Mouse (Mus musculus): ENCODE results near the gene Dpysl5. TPM values are rescaled to one million over a fixed set of nuclear protein-coding genes. Genes with fewer than 3 reads are reported as not detected.
"Not testable (repeated sequence)": the region's sequence is repeated elsewhere in the genome, so short reads cannot be mapped to it uniquely, and the experiment has no call there.

The Dpysl5 gene
- polyA plus RNA-seq, 1 experiment from 2014 or later, result 7.3 TPM

GRCm38 (mm10) chr5:30668637-30669495 is 42.5 kb upstream of the Dpysl5 start:
- no peak overlapping the region for H3K9ac ChIP-seq

GRCm38 (mm10) chr5:30669496-30669830 is 41.9 kb upstream of the Dpysl5 start:
- no peak overlapping the region for H3K9ac ChIP-seq
- no peak for TF ChIP-seq CTCF (IDR thresholded peaks at IDR 0.05; ENCODE audit: low read depth)
- H3K4me1 ChIP-seq (ENCODE audit: insufficient read depth), result peaks cover 10% of the 10 kb centered on the region; the same call in 1 of the 2 replicates
- H3K27me3 ChIP-seq (ENCODE audit: insufficient read depth, low read length), result no peaks in the 10 kb centered on the region
- ATAC-seq (ENCODE audit: insufficient read depth) (no peak), DNase-seq (no peak)
- no peak overlapping the region for H3K27ac ChIP-seq (ENCODE audit: low read depth)
- no peaks in the 10 kb centered on the region for H3K9me3 ChIP-seq (ENCODE audit: low read depth, low read length)
- H3K4me3 ChIP-seq (ENCODE audit: low read depth, low read length), result no peak overlapping the region
- H3K4me2 ChIP-seq, result peak overlapping the region; percentile 64
- 74% methylated on average over 3 of the region's 3 CpGs for WGBS
- peaks cover 59% of the 10 kb centered on the region for H3K36me3 ChIP-seq (ENCODE audit: insufficient read depth)

More at GRCm38 (mm10) chr5:30668637-30669495, 42.5 kb upstream of the Dpysl5 start:
- H3K27ac ChIP-seq (ENCODE audit: low read depth), result no peak overlapping the region
- WGBS, result 84% methylated on average over 9 of the region's 9 CpGs
- peaks cover 10% of the 10 kb centered on the region; the same call in 1 of the 2 replicates for H3K4me1 ChIP-seq (ENCODE audit: insufficient read depth)
- no peaks in the 10 kb centered on the region for H3K9me3 ChIP-seq (ENCODE audit: low read depth, low read length)
- peak; percentile 19 for TF ChIP-seq CTCF (IDR thresholded peaks at IDR 0.05; ENCODE audit: low read depth)
- H3K4me2 ChIP-seq, result peak overlapping the region; percentile 64
- peak overlapping the region; percentile 85 for H3K4me3 ChIP-seq (ENCODE audit: low read depth, low read length)
- ATAC-seq (ENCODE audit: insufficient read depth), result no peak
- no peak for DNase-seq
- H3K36me3 ChIP-seq (ENCODE audit: insufficient read depth), result peaks cover 53% of the 10 kb centered on the region
- no peaks in the 10 kb centered on the region for H3K27me3 ChIP-seq (ENCODE audit: insufficient read depth, low read length)

- H3K27ac ChIP-seq (ENCODE audit: low read depth), result no peak overlapping the region
- no peak overlapping the region for H3K4me3 ChIP-seq (ENCODE audit: low read depth, low read length)
- DNase-seq (no peak), ATAC-seq (ENCODE audit: insufficient read depth) (no peak)
- 86% methylated on average over 7 of the region's 7 CpGs for WGBS
- no peaks in the 10 kb centered on the region for H3K27me3 ChIP-seq (ENCODE audit: insufficient read depth, low read length)
- no peak overlapping the region for H3K9ac ChIP-seq
- H3K4me1 ChIP-seq (ENCODE audit: insufficient read depth), result peaks cover 10% of the 10 kb centered on the region; the same call in 1 of the 2 replicates
- TF ChIP-seq CTCF (IDR thresholded peaks at IDR 0.05; ENCODE audit: low read depth), result no peak
- H3K9me3 ChIP-seq (ENCODE audit: low read depth, low read length), result no peaks in the 10 kb centered on the region
- H3K4me2 ChIP-seq, result no peak overlapping the region
- peaks cover 64% of the 10 kb centered on the region for H3K36me3 ChIP-seq (ENCODE audit: insufficient read depth)
These were observed 41.3 kb upstream of the Dpysl5 start for GRCm38 (mm10) chr5:30670091-30670490.

- Histone ChIP-seq H3K4me2 (no peak overlapping the region), H3K27ac (ENCODE audit: low read depth) (no peak overlapping the region), H3K4me3 (ENCODE audit: low read depth, low read length) (no peak overlapping the region), H3K36me3 (ENCODE audit: insufficient read depth) (peaks cover 79% of the 10 kb centered on the region), H3K27me3 (ENCODE audit: insufficient read depth, low read length) (no peaks in the 10 kb centered on the region), H3K4me1 (ENCODE audit: insufficient read depth) (peaks cover 2% of the 10 kb centered on the region; the same call in 1 of the 2 replicates), H3K9me3 (ENCODE audit: low read depth, low read length) (no peaks in the 10 kb centered on the region), H3K9ac (no peak overlapping the region)
- DNase-seq (no peak), ATAC-seq (ENCODE audit: insufficient read depth) (no peak)
- 63% methylated on average over 7 of the region's 7 CpGs for WGBS
- no peak for TF ChIP-seq CTCF (IDR thresholded peaks at IDR 0.05; ENCODE audit: low read depth)
These were observed 37.4 kb upstream of the Dpysl5 start for GRCm38 (mm10) chr5:30674001-30674400.

GRCm38 (mm10) chr5:30676800-30677199 is 34.6 kb upstream of the Dpysl5 start:
- Histone ChIP-seq H3K27me3 (ENCODE audit: insufficient read depth, low read length) (no peaks in the 10 kb centered on the region), H3K4me2 (no peak overlapping the region), H3K27ac (ENCODE audit: low read depth) (no peak overlapping the region), H3K9ac (no peak overlapping the region), H3K36me3 (ENCODE audit: insufficient read depth) (peaks cover 54% of the 10 kb centered on the region), H3K4me3 (ENCODE audit: low read depth, low read length) (no peak overlapping the region), H3K4me1 (ENCODE audit: insufficient read depth) (no peaks in the 10 kb centered on the region), H3K9me3 (ENCODE audit: low read depth, low read length) (no peaks in the 10 kb centered on the region)
- 77% methylated on average over 7 of the region's 7 CpGs for WGBS
- ATAC-seq (ENCODE audit: insufficient read depth), result no peak
- no peak for TF ChIP-seq CTCF (IDR thresholded peaks at IDR 0.05; ENCODE audit: low read depth)
- DNase-seq, result no peak

- H3K27me3 ChIP-seq (ENCODE audit: insufficient read depth, low read length); H3K9me3 ChIP-seq (ENCODE audit: low read depth, low read length); DNase-seq; H3K27ac ChIP-seq (ENCODE audit: low read depth); H3K4me1 ChIP-seq (ENCODE audit: insufficient read depth); ATAC-seq (ENCODE audit: insufficient read depth); H3K4me3 ChIP-seq (ENCODE audit: low read depth, low read length); H3K9ac ChIP-seq; H3K4me2 ChIP-seq: not testable (repeated sequence)
- WGBS, result 86% methylated on average over 3 of the region's 3 CpGs
- peaks cover 42% of the 10 kb centered on the region for H3K36me3 ChIP-seq (ENCODE audit: insufficient read depth)
These were observed 33.3 kb upstream of the Dpysl5 start for GRCm38 (mm10) chr5:30678069-30678468.

- H3K9me3 ChIP-seq (ENCODE audit: low read depth, low read length), result no peaks in the 10 kb centered on the region
- no peaks in the 10 kb centered on the region for H3K4me1 ChIP-seq (ENCODE audit: insufficient read depth)
- ATAC-seq (ENCODE audit: insufficient read depth) (no peak), DNase-seq (no peak)
- H3K4me3 ChIP-seq (ENCODE audit: low read depth, low read length), result no peak overlapping the region
- 94% methylated on average over 4 of the region's 4 CpGs for WGBS
- TF ChIP-seq CTCF (IDR thresholded peaks at IDR 0.05; ENCODE audit: low read depth), result no peak
- no peak overlapping the region for H3K4me2 ChIP-seq
- peaks cover 34% of the 10 kb centered on the region for H3K36me3 ChIP-seq (ENCODE audit: insufficient read depth)
- no peak overlapping the region for H3K27ac ChIP-seq (ENCODE audit: low read depth)
- no peak overlapping the region for H3K9ac ChIP-seq
- H3K27me3 ChIP-seq (ENCODE audit: insufficient read depth, low read length), result no peaks in the 10 kb centered on the region
These were observed 32.6 kb upstream of the Dpysl5 start for GRCm38 (mm10) chr5:30678722-30679296.

All from lung, embryonic 14.5 days (tissue).